Mouse (Mus musculus) myocyte (in vitro differentiated cells): Measurements from ENCODE around the gene Slc30a3. TPM values are rescaled to one million over a fixed set of nuclear protein-coding genes. Genes with fewer than 3 reads are reported as not detected.

Experiments used
- H3K27me3 ChIP-seq: one replicate; pipeline ENCODE4 v1.6.1; 2011; ENCODE audit not compliant: control insufficient read depth, insufficient read depth, insufficient read length
- H3K36me3 ChIP-seq: one replicate; pipeline ENCODE4 v1.6.1; 2011; ENCODE audit not compliant: control insufficient read depth, insufficient read depth
- H3K4me2 ChIP-seq: one replicate; pipeline ENCODE4 v1.6.1; 2011; ENCODE audit warnings: low read depth, control low read depth
- H3K4me3 ChIP-seq: one replicate; pipeline ENCODE4 v1.5.1; 2011; ENCODE audit warnings: mild to moderate bottlenecking, control low read depth, moderate library complexity
- H3K79me2 ChIP-seq: one replicate; pipeline ENCODE4 v1.6.1; 2011; ENCODE audit not compliant: control insufficient read depth, insufficient read depth
- H3ac ChIP-seq: one replicate; pipeline ENCODE4 v1.6.1; 2011; ENCODE audit not compliant: control insufficient read depth, insufficient read length
- CEBPB ChIP-seq: IDR thresholded peaks from 2 replicates; pipeline ENCODE4 v1.6.1; 2011; ENCODE audit warnings: mild to moderate bottlenecking, moderate library complexity; ENCODE audit not compliant: poor library complexity, insufficient read depth, severe bottlenecking
- E2F4 ChIP-seq: IDR thresholded peaks from one replicate; pipeline ENCODE4 v1.6.1; 2011; ENCODE audit warnings: mild to moderate bottlenecking, control low read depth, moderate library complexity; ENCODE audit not compliant: insufficient read depth
- MAX ChIP-seq: IDR thresholded peaks from one replicate; pipeline ENCODE4 v1.6.1; 2011; ENCODE audit warnings: low read depth, mild to moderate bottlenecking, control low read depth
- MYOD1 ChIP-seq, 3 experiments: IDR thresholded peaks; one replicate each; pipeline ENCODE4 v1.6.1; 2011; ENCODE audit warnings: control low read depth in 2 of 3, low read depth in 2 of 3, mild to moderate bottlenecking in 2 of 3, moderate library complexity in 1 of 3; ENCODE audit not compliant: insufficient read length in 2 of 3, control insufficient read depth in 1 of 3
- MYOG ChIP-seq, 3 experiments: IDR thresholded peaks; one replicate each; pipeline ENCODE4 v1.6.1; 2011; ENCODE audit warnings: control low read depth in 2 of 3, low read depth in 2 of 3, mild to moderate bottlenecking in 2 of 3; ENCODE audit not compliant: insufficient read length in 2 of 3, control insufficient read depth in 1 of 3, insufficient read depth in 1 of 3
- POLR2A ChIP-seq: IDR thresholded peaks from one replicate; pipeline ENCODE4 v1.6.1; 2011; ENCODE audit warnings: low read depth, mild to moderate bottlenecking, control low read depth, moderate library complexity; ENCODE audit not compliant: insufficient read length
- POLR2AphosphoS2 ChIP-seq: IDR thresholded peaks from one replicate; pipeline ENCODE4 v1.6.1; 2011; ENCODE audit warnings: low read depth, control low read depth; ENCODE audit not compliant: insufficient read length
- REST ChIP-seq: IDR thresholded peaks from one replicate; pipeline ENCODE4 v1.6.1; 2011; ENCODE audit warnings: mild to moderate bottlenecking, control low read depth, moderate library complexity; ENCODE audit not compliant: insufficient read depth, insufficient read length
- SRF ChIP-seq: IDR thresholded peaks from one replicate; pipeline ENCODE4 v1.6.1; 2011; ENCODE audit warnings: low read depth; ENCODE audit not compliant: control insufficient read depth, insufficient read length
- TCF12 ChIP-seq: IDR thresholded peaks from one replicate; pipeline ENCODE4 v1.6.1; 2011; ENCODE audit warnings: mild to moderate bottlenecking, control low read depth; ENCODE audit not compliant: poor library complexity, insufficient read depth, severe bottlenecking
- TCF3 ChIP-seq: IDR thresholded peaks from one replicate; pipeline ENCODE4 v1.6.1; 2011; ENCODE audit warnings: low read depth, control low read depth; ENCODE audit not compliant: insufficient read length
- USF1 ChIP-seq: IDR thresholded peaks from one replicate; pipeline ENCODE4 v1.6.1; 2011; ENCODE audit warnings: low read depth, mild to moderate bottlenecking, control low read depth, moderate library complexity
- polyA plus RNA-seq: library from polyadenylated mRNA; unstranded; fragments of >200 nt; fragmentation: generic; extraction: Trizol; gene quantifications from one replicate; pipeline ENCODE4 v1.2.1, GENCODE M21; 2012; ENCODE audit warnings: missing spikeins

Gene Slc30a3
- polyA plus RNA-seq, result 0.19 TPM

DNA sequence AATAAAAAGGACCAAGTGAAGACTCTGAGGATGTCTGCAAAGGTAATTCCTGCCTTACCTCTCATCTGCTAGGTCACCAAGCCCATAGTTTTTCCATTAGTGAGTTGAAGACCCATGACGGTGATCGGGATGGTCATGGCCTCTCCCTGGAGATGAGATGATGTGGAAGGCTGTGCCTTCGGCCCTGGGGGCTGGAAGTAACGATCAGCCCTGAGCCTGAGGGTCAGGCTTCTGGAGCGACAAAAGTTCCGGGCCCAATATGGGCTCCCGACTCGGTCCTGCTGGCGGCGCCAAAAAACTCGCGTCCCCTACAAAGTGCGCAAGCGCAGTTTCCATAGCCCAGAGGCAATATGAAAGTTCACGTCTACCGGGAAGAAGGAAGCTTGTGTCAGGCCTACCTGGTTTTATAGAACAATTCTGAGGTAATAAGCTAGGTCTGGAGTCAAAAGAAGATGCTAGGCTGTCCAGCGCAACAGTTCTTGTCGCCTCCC lies at the start of gene Slc30a3:
TSS of gene Slc30a3 (minus strand) at position 238 of the 491 bp plus-strand sequence.
- Histone ChIP-seq H3K79me2 (no peaks in the 10 kb centered on the region), H3K36me3 (no peaks in the 10 kb centered on the region), H3K27me3 (peaks cover 20% of the 10 kb centered on the region), H3K4me2 (no peak within 1 kb of the TSS), H3ac (no peak within 1 kb of the TSS), H3K4me3 (no peak within 1 kb of the TSS)
- TF ChIP-seq E2F4, result no peak
- TF ChIP-seq MYOD1 (IDR thresholded peaks at IDR 0.05; ENCODE audit: control insufficient read depth in 1 of 3, insufficient read length in 2 of 3, low read depth in 2 of 3), result no peak
- TF ChIP-seq POLR2AphosphoS2, result no peak
- no peak for TF ChIP-seq MAX
- TF ChIP-seq MYOG (IDR thresholded peaks at IDR 0.05; ENCODE audit: control insufficient read depth in 1 of 3, insufficient read depth in 1 of 3, insufficient read length in 2 of 3, low read depth in 2 of 3), result no peak

DNA sequence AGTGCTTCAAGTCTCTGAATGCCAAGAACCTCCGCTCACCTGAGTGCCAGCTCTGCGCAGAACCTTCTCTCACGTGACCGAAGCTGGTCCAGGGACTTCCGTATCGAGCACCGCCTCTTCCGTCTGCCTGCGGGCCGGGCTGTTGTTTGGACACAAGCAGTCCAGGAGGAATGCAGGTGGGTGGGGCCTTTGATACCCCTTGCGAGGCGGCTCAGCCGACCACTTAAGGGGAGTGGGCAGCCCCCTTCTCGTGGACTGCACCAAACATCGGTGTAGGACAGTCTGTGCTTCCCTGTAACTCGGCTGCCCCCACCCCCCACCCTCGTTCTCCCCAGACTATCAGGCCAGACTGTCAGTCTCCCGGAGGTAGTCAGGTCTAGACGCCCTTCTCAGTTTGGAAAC lies 46.1 kb upstream of the Slc30a3 start, which contains the start of gene Mpv17:
TSS of gene Mpv17 (minus strand) at position 100 of the 402 bp plus-strand sequence.
- peak within 1 kb of the TSS; percentile 70 for H3ac ChIP-seq
- H3K27me3 ChIP-seq, result no peaks in the 10 kb centered on the region
- H3K4me3 ChIP-seq, result peak within 1 kb of the TSS; percentile 75
- H3K36me3 ChIP-seq, result peaks cover 11% of the 10 kb centered on the region
- TF ChIP-seq POLR2A, result peak; percentile 79
- no peak for TF ChIP-seq REST
- peak; percentile 93 for TF ChIP-seq USF1
- no peak for TF ChIP-seq CEBPB
- TF ChIP-seq MYOG (IDR thresholded peaks at IDR 0.05; ENCODE audit: control insufficient read depth in 1 of 3, insufficient read depth in 1 of 3, insufficient read length in 2 of 3, low read depth in 2 of 3), result peak in 1 of 3 experiments; percentile 16
- TF ChIP-seq MYOD1 (IDR thresholded peaks at IDR 0.05; ENCODE audit: control insufficient read depth in 1 of 3, insufficient read length in 2 of 3, low read depth in 2 of 3), result no peak
- TF ChIP-seq POLR2AphosphoS2, result peak; percentile 100
- H3K79me2 ChIP-seq, result no peaks in the 10 kb centered on the region
- peak within 1 kb of the TSS; percentile 91 for H3K4me2 ChIP-seq

DNA sequence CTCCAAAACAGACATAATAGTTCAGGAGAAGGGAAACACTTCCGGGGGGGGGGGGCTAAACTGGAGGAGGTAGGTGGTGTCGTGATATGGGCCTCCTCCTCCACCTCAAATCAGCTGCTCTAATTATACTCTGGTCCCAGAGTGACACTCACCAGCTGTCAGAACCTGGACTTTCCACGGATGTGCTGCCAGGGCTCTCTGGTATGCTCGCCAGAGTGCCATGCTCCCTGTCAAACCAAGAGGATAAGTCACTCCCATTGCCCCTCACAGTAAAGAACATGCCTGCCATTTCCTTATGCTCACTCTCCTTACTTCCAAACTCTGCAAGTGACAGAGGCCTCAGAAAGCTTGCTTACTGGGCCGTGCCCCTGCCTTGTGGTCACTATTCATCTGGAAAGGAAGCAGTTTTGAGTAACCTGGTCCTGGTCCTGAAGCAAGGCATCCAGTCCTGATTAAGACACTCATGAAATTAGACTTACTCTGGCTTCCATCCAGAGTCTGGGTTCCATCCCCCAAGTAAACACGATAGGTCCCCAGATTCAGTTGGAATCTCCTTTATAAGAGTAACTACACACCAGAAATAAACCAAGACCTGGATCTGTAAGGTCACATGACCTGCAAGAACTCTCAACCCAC lies 45.6 kb upstream of the Slc30a3 start:
- TF ChIP-seq MYOD1 (IDR thresholded peaks at IDR 0.05; ENCODE audit: control insufficient read depth in 1 of 3, insufficient read length in 2 of 3, low read depth in 2 of 3), result peak in 1 of 3 experiments; percentile 17
- no peak for TF ChIP-seq E2F4
- Histone ChIP-seq H3K4me3 (peak overlapping the region; percentile 75), H3K4me2 (peak overlapping the region; percentile 91), H3K27me3 (no peaks in the 10 kb centered on the region), H3K36me3 (peaks cover 5% of the 10 kb centered on the region), H3K79me2 (no peaks in the 10 kb centered on the region), H3ac (peak overlapping the region; percentile 70)

DNA sequence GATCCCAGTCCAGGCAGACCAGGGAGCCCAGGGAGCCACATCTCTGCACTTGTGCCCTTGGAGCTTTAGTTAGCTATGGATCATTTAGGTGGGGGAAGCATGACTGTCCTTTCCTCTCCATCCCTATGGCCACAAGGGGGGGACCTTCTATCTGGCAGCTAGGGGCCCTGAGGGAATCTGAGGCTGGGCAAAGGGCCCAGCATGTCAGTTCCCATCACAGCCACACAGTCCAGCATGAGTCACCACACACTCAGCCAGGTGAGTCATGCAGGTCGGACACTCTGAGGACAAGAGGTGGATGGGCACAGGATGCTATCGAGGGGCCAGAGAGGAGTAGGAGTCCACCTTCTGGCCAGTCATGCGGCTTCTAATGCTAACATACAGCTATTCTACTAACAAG lies 43.7 kb upstream of the Slc30a3 start:
- H3ac ChIP-seq, result no peak overlapping the region
- no peaks in the 10 kb centered on the region for H3K36me3 ChIP-seq
- TF ChIP-seq MYOD1 (IDR thresholded peaks at IDR 0.05; ENCODE audit: control insufficient read depth in 1 of 3, insufficient read length in 2 of 3, low read depth in 2 of 3), result no peak
- no peak for TF ChIP-seq SRF
- no peak for TF ChIP-seq CEBPB
- TF ChIP-seq TCF3, result no peak
- no peak for TF ChIP-seq USF1
- no peak for TF ChIP-seq TCF12
- no peak for TF ChIP-seq POLR2AphosphoS2
- no peak for TF ChIP-seq E2F4
- no peak for TF ChIP-seq REST
- TF ChIP-seq MYOG (IDR thresholded peaks at IDR 0.05; ENCODE audit: control insufficient read depth in 1 of 3, insufficient read depth in 1 of 3, insufficient read length in 2 of 3, low read depth in 2 of 3), result no peak
- TF ChIP-seq MAX, result no peak
- TF ChIP-seq POLR2A, result no peak
- H3K4me2 ChIP-seq, result no peak overlapping the region
- H3K79me2 ChIP-seq, result no peaks in the 10 kb centered on the region
- no peak overlapping the region for H3K4me3 ChIP-seq
- H3K27me3 ChIP-seq, result no peaks in the 10 kb centered on the region

DNA sequence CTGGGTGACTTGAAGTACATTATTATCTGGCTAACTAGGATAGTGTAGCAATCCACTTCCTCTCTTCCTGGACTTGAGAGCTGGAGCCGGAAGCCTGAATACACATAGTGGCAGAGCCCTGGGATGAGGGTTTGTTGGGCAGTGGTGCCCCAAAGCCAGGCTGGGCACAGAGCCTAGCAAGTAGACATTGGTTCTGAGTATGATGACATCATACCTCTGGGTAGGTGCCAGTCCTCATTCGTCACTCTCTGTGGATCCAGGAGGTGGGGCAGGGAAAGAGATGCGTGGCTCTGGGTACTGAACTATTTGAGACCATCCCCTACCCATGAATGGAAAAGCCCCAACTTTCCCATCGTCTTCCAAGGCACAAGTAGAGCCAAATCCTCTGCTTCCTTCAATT lies 41.7 kb upstream of the Slc30a3 start:
- Histone ChIP-seq H3K4me3 (no peak overlapping the region), H3K4me2 (no peak overlapping the region), H3K27me3 (no peaks in the 10 kb centered on the region), H3ac (no peak overlapping the region), H3K79me2 (no peaks in the 10 kb centered on the region), H3K36me3 (no peaks in the 10 kb centered on the region)
- TF ChIP-seq USF1 (no peak), MAX (no peak), CEBPB (no peak), SRF (no peak), TCF3 (no peak), POLR2A (no peak), REST (no peak), POLR2AphosphoS2 (no peak), TCF12 (no peak), MYOD1 (IDR thresholded peaks at IDR 0.05; ENCODE audit: control insufficient read depth in 1 of 3, insufficient read length in 2 of 3, low read depth in 2 of 3) (no peak), MYOG (IDR thresholded peaks at IDR 0.05; ENCODE audit: control insufficient read depth in 1 of 3, insufficient read depth in 1 of 3, insufficient read length in 2 of 3, low read depth in 2 of 3) (no peak), E2F4 (no peak)
